Comparison of ENCODE assay signal across 18 mouse cellular contexts in the genomic region with DNA sequence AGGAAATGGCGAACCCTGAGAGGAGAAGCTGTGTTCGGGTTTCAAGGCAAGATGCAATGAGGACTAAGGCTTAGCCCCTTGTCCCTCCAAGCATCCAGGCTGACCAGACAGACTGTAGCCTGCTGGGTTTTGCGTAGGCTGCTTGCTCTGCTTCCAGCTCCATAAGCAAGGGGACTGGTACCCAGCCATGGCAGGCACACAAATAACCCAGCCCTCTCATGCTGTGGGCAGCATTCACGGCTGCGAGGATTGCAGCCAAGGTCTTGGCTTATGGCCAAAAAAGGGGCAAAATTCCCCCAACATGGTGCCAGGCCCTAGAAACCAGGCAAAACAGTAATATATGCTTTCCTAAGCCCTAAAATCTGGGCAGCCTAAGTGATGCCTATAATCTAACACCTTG. TPM values are rescaled to one million over a fixed set of nuclear protein-coding genes. Genes with fewer than 3 reads are reported as not detected.
A peak's percentile ranks its signal among the peaks of the same experiment; 100 is the strongest.
DNase-seq lines count a peak whose midpoint lies in the region; ATAC-seq lines count a peak whose summit lies in the region.
"Had no signal": no experiment of that assay in that cellular context is flagged by ENCODE, and none has a peak within 500 bp of the region (broad histone marks: within the 10 kb centered on the region; RNA-seq: fewer than 3 reads in every experiment).

No protein-coding gene starts in this region.

- peak; percentile 25 for DNase-seq in heart, postnatal 4 days
- DNase-seq in heart, postnatal 14 days = no peak
- peak; percentile 35 for DNase-seq in cerebellum, adult 9-11 months
- no peak for DNase-seq in gastrocnemius, adult 8-10 months (ENCODE audit: low spot score in 2 of 2)
- no peak for DNase-seq in ovary, postnatal 14 days (ENCODE audit: low spot score)
- DNase-seq: adrenal gland, adult 2 months; kidney, adult 8-10 months; liver, embryonic 13.5 days; right cerebral cortex, postnatal 25 days; thymus, postnatal 4 days had no signal

- intact Hi-C loops in heart, postnatal 14 days (cut with DNase I) = no loop called here

- H3K27ac ChIP-seq in midbrain, embryonic 13.5 days = no peak overlapping the region
- H3K27ac ChIP-seq in midbrain, embryonic 15.5 days = no peak overlapping the region
- H3K27ac ChIP-seq: embryonic facial prominence, embryonic 15.5 days; limb, embryonic 10.5 days; liver, embryonic 13.5 days had no signal

- no peak for ATAC-seq in midbrain, embryonic 13.5 days
- ATAC-seq in midbrain, embryonic 15.5 days (replicated peaks) = no peak
- ATAC-seq: lung, postnatal 0 days had no signal

- peaks cover 14% of the 10 kb centered on the region for H3K36me3 ChIP-seq in midbrain, embryonic 13.5 days
- H3K36me3 ChIP-seq in midbrain, embryonic 15.5 days (replicated peaks) = no peaks in the 10 kb centered on the region

- 69% methylated on average over 5 of the region's 5 CpGs for WGBS in midbrain, embryonic 13.5 days
- 66% methylated on average over 5 of the region's 5 CpGs for WGBS in midbrain, embryonic 15.5 days

- H3K9me3 ChIP-seq in midbrain, embryonic 13.5 days = no peaks in the 10 kb centered on the region
- H3K9me3 ChIP-seq in midbrain, embryonic 15.5 days = no peaks in the 10 kb centered on the region
- H3K9me3 ChIP-seq: embryonic facial prominence, embryonic 15.5 days; heart, embryonic 12.5 days; limb, embryonic 10.5 days; liver, embryonic 13.5 days; megakaryocyte, embryonic 14.5 days had no signal

- H3K27me3 ChIP-seq in midbrain, embryonic 13.5 days = 0 out of 2 replicates have a peak, but pooled peaks cover 5% of the 10 kb centered on the region
- no peaks in the 10 kb centered on the region for H3K27me3 ChIP-seq in midbrain, embryonic 15.5 days (replicated peaks)
- H3K27me3 ChIP-seq: embryonic facial prominence, embryonic 15.5 days; heart, embryonic 12.5 days had no signal

- H3K4me1 ChIP-seq in midbrain, embryonic 13.5 days (replicated peaks) = peaks cover 4% of the 10 kb centered on the region; the same call in 1 of the 2 replicates
- peaks cover 5% of the 10 kb centered on the region; the same call in 1 of the 2 replicates for H3K4me1 ChIP-seq in midbrain, embryonic 15.5 days

- no peak overlapping the region for H3K4me2 ChIP-seq in midbrain, embryonic 13.5 days (replicated peaks)
- no peak overlapping the region for H3K4me2 ChIP-seq in midbrain, embryonic 15.5 days
- H3K4me2 ChIP-seq: embryonic facial prominence, embryonic 15.5 days; heart, embryonic 12.5 days; liver, embryonic 13.5 days had no signal

- H3K9ac ChIP-seq in midbrain, embryonic 13.5 days (replicated peaks) = peak overlapping the region; percentile 37; the same call in 1 of the 2 replicates
- H3K9ac ChIP-seq in midbrain, embryonic 15.5 days = no peak overlapping the region; the same call in 1 of the 2 replicates
- H3K9ac ChIP-seq: embryonic facial prominence, embryonic 15.5 days; heart, embryonic 12.5 days; liver, embryonic 13.5 days had no signal

- H3K4me3 ChIP-seq in midbrain, embryonic 13.5 days (replicated peaks) = no peak overlapping the region
- H3K4me3 ChIP-seq in midbrain, embryonic 15.5 days = no peak overlapping the region
- H3K4me3 ChIP-seq: embryonic facial prominence, embryonic 15.5 days; heart, embryonic 12.5 days; limb, embryonic 10.5 days; liver, embryonic 13.5 days; megakaryocyte, embryonic 14.5 days had no signal

RNA-seq across cellular contexts. Expression of a gene that starts 6.0 kb away (rescaled TPM):
- 10 to 100 TPM; 69.8 to 85.1 TPM for total RNA-seq in heart, postnatal 4 days (2021)
- 100 to 1,000 TPM; 149 to 164 TPM for total RNA-seq in heart, postnatal 14 days (2021)
- 2.8 and 3.0 TPM in 2 replicates for polyA plus RNA-seq in midbrain, embryonic 13.5 days (2015; fragmentation: Nextera tagmentation; extraction: Ambion mirVana)
- polyA plus RNA-seq in midbrain, embryonic 15.5 days (2015; fragmentation: Nextera tagmentation; extraction: Ambion mirVana) = 7.0 and 7.2 TPM in 2 replicates
- total RNA-seq in gastrocnemius, adult 8-10 months (2022) = under 1 TPM; 0.39 to 0.78 (median 0.58) TPM
- total RNA-seq: hematopoietic stem cell, adult 5-6 weeks had no signal

RNA-seq across cellular contexts. Expression of a gene that starts 38.2 kb away (rescaled TPM):
- total RNA-seq in heart, postnatal 4 days (2021) = 10 to 100 TPM; 82.8 to 89.2 TPM
- 10 to 100 TPM; 65.7 TPM for total RNA-seq in heart, postnatal 14 days (2021)
- polyA plus RNA-seq in midbrain, embryonic 13.5 days (2015; fragmentation: Nextera tagmentation; extraction: Ambion mirVana) = 96.2 and 102 TPM in 2 replicates
- 91.4 TPM in 2 replicates for polyA plus RNA-seq in midbrain, embryonic 15.5 days (2015; fragmentation: Nextera tagmentation; extraction: Ambion mirVana)
- 10 to 100 TPM; 32.7 to 43.3 (median 39.8) TPM for total RNA-seq in gastrocnemius, adult 8-10 months (2022)

Comparison
In these comparisons a context has a peak if more than half of its experiments do, and no peak if none do; other contexts are left out.
1. DNase-seq: peak in heart, postnatal 4 days (single experiment) and cerebellum, adult 9-11 months (single experiment); none in heart, postnatal 14 days (0 of 2), gastrocnemius, adult 8-10 months (0 of 2) and ovary, postnatal 14 days (single experiment).
2. RNA of a gene that starts 6.0 kb away (total RNA-seq): 149 to 164 TPM in heart, postnatal 14 days and 69.8 to 85.1 TPM in heart, postnatal 4 days; 0.39 to 0.78 TPM in gastrocnemius, adult 8-10 months; every median in the first group is over 10 times any median in the second.